Mouse (Mus musculus) thymus, adult 2 months (tissue): ENCODE results near the gene Slco2a1. TPM values are rescaled to one million over a fixed set of nuclear protein-coding genes. Genes with fewer than 3 reads are reported as not detected.

Experiments used
- DNase-seq: peaks from one replicate; pipeline ENCODE4 v3.0.0; 2021
- H3K27ac ChIP-seq: fragments of 200-500 bp; 2 replicates; pipeline ENCODE4 v1.5.1; 2012; ENCODE audit warnings: low read length, control low read depth; ENCODE audit not compliant: control insufficient read depth, insufficient read depth
- H3K27me3 ChIP-seq: fragments of 200-500 bp; 2 replicates; pipeline ENCODE4 v1.6.1; 2012; ENCODE audit warnings: mild to moderate bottlenecking, low read length, moderate library complexity, mixed read lengths; ENCODE audit not compliant: control insufficient read depth, insufficient read depth
- H3K36me3 ChIP-seq: fragments of 200-500 bp; 2 replicates; pipeline ENCODE4 v1.6.1; 2012; ENCODE audit warnings: mild to moderate bottlenecking, low read length, moderate library complexity; ENCODE audit not compliant: control insufficient read depth, insufficient read depth
- H3K4me1 ChIP-seq: fragments of 200-500 bp; replicated peaks from 2 replicates; pipeline ENCODE4 v1.6.1; 2012; ENCODE audit warnings: low read length; ENCODE audit not compliant: control insufficient read depth, insufficient read depth
- H3K4me3 ChIP-seq: fragments of 200-500 bp; 2 replicates; pipeline ENCODE4 v1.5.1; 2012; ENCODE audit warnings: mild to moderate bottlenecking, low read length, control low read depth, moderate library complexity; ENCODE audit not compliant: control insufficient read depth, insufficient read depth
- CTCF ChIP-seq: fragments of 200-500 bp; IDR thresholded peaks from 2 replicates; pipeline ENCODE4 v1.5.1; 2012; ENCODE audit warnings: mild to moderate bottlenecking, control low read depth, low read length, moderate library complexity, borderline replicate concordance; ENCODE audit not compliant: control insufficient read depth, poor library complexity, insufficient read depth; ENCODE audit errors: extremely low read depth
- POLR2A ChIP-seq: fragments of 200-500 bp; IDR thresholded peaks from 2 replicates; pipeline ENCODE4 v1.6.1; 2012; ENCODE audit warnings: mild to moderate bottlenecking, low read length, control low read depth, moderate library complexity; ENCODE audit not compliant: control insufficient read depth, poor library complexity, insufficient read depth; ENCODE audit errors: extremely low read depth
- WGBS: fragments of 180-500 bp; shearing (Covaris S2); methylation state at CpG from one replicate; pipeline ENCODE4 v1.1.7; 2018; 5-methylcytosine and 5-hydroxymethylcytosine counted together
- polyA plus RNA-seq: library from polyadenylated mRNA; depleted of rRNA; stranded (reverse); fragments of >200 nt; gene quantifications from 2 replicates; pipeline ENCODE4 v1.2.3, GENCODE M21; 2012

Gene Slco2a1
- polyA plus RNA-seq, 1 experiment = 30.5 TPM

DNA sequence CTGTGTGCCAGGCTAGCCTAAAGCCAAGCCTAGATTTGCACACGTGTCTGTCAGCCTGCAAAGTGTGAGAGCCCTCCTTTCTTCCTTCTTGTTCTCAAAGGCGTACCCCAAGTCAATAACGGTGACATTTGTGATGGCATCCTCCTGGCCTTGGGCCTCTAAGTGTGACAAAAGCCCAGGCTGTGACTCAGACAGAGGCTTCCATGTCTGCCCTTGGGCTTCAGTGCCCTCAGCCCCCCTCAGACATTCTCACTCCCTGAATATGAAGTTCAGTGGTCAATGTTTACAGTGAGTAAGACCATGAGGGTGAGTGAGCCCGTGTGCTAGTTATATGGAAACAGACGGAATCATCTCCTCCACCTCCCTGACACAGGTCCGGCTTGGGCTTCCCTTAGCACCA, 29.8 kb upstream of the Slco2a1 start:
- no peaks in the 10 kb centered on the region for H3K36me3 ChIP-seq
- TF ChIP-seq CTCF (no peak), POLR2A (no peak)
- H3K27me3 ChIP-seq = no peaks in the 10 kb centered on the region
- DNase-seq = no peak
- 89% methylated on average over 6 of the region's 6 CpGs for WGBS
- no peaks in the 10 kb centered on the region for H3K4me1 ChIP-seq
- no peak overlapping the region for H3K27ac ChIP-seq
- H3K4me3 ChIP-seq = no peak overlapping the region

- WGBS = 65% methylated on average over 8 of the region's 8 CpGs
- Histone ChIP-seq H3K27me3 (no peaks in the 10 kb centered on the region), H3K27ac (no peak overlapping the region), H3K36me3 (no peaks in the 10 kb centered on the region), H3K4me3 (no peak overlapping the region), H3K4me1 (no peaks in the 10 kb centered on the region)
- no peak for TF ChIP-seq POLR2A
- TF ChIP-seq CTCF = no peak
- DNase-seq = no peak
Observed at GRCm38 (mm10) chr9:102961356-102962092, 27.0 kb upstream of the Slco2a1 start.

DNA sequence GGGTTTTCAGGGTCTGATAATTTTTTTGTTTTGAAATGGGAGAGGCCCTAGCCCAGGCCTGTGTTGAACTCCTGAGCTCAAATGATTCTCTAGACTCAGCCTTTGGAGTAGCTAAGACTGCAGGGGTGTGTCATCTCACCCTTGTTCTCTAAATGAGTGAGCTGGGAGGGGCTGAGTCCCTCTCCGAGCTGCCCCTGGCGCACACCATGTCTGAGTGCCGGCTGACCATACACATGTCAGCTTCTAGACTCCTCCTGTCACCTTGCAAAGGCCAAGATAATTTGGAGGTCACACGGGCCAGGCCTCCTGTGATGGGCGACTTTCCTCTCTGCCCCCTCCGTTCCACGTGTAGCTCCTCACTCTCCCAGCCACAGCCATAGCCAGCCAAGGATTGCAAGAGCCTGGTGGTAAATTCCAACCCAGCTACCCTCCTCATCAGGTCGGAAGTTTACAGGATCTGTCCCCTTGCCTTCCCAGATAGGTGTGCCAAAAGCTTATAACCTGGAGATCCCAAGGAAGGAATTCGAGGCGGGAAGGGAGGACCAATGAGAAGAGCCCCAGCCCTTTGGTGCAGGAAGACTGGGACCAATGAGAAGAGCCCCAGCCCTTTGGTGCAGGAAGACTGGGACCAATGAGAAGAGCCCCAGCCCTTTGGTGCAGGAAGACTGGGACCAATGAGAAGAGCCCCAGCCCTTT, 26.3 kb upstream of the Slco2a1 start:
- H3K36me3 ChIP-seq = no peaks in the 10 kb centered on the region
- no peak overlapping the region for H3K4me3 ChIP-seq
- H3K27ac ChIP-seq = no peak overlapping the region
- H3K27me3 ChIP-seq = no peaks in the 10 kb centered on the region
- TF ChIP-seq POLR2A = no peak
- H3K4me1 ChIP-seq = no peaks in the 10 kb centered on the region
- WGBS = 93% methylated on average over 10 of the region's 10 CpGs
- no peak for DNase-seq

DNA sequence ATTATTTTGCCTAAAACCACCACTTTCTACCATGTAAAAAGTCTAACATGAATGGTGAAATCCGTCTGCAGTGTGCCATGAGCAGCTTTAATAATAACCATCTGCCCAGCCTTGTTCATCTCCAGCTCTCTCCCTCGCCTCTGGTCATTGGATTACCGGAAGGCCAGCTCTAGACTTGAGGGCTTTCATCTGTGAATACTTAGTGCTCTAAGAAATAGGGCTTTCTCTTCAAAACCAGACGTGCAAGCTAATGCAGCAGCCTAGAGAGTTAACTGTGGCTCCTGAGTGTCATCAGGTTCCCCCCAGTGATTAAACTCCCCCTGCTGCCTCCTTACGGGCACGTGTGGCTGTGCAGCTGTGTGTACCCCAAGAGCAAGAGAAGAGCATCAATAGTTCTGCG, 25.2 kb upstream of the Slco2a1 start:
- 87% methylated on average over 7 of the region's 7 CpGs for WGBS
- H3K36me3 ChIP-seq = no peaks in the 10 kb centered on the region
- H3K4me3 ChIP-seq = no peak overlapping the region
- no peaks in the 10 kb centered on the region for H3K4me1 ChIP-seq
- no peak for DNase-seq
- no peak overlapping the region for H3K27ac ChIP-seq
- H3K27me3 ChIP-seq = no peaks in the 10 kb centered on the region
- TF ChIP-seq CTCF (no peak), POLR2A (no peak)

DNA sequence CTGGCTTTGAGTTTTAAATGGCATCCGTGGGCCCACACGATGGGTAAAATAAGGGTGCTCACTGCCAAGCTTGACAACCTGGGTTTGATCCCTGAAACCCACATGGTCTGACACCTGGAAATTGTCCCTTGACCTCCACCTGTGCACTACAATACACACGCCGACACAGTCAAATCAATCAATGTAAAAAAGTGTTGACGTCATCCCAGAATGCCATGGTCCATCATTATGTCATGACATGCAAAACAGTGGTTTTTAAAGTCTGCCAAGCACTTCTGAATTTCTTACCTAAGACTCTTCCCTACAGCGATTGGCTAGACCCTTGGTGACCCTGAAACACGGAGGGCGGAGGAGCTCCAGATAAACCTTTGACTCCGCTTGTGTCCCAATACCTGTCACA, 23.9 kb upstream of the Slco2a1 start:
- WGBS = 94% methylated on average over 9 of the region's 9 CpGs
- Histone ChIP-seq H3K27ac (no peak overlapping the region), H3K4me1 (no peaks in the 10 kb centered on the region), H3K36me3 (no peaks in the 10 kb centered on the region), H3K4me3 (no peak overlapping the region), H3K27me3 (no peaks in the 10 kb centered on the region)
- DNase-seq = no peak
- TF ChIP-seq POLR2A = no peak
- no peak for TF ChIP-seq CTCF

GRCm38 (mm10) chr9:102972393-102973050, 16.0 kb upstream of the Slco2a1 start:
- WGBS = 92% methylated on average over 2 of the region's 2 CpGs
- DNase-seq = no peak
- Histone ChIP-seq H3K4me3 (no peak overlapping the region), H3K4me1 (no peaks in the 10 kb centered on the region), H3K27ac (no peak overlapping the region), H3K36me3 (no peaks in the 10 kb centered on the region), H3K27me3 (no peaks in the 10 kb centered on the region)
- TF ChIP-seq POLR2A (no peak), CTCF (no peak)
